Mouse (Mus musculus) embryonic fibroblast, embryonic 13.5 days (primary cell): ENCODE measurements around the gene Gm20388.

Source experiments
- CTCF ChIP-seq: IDR thresholded peaks from 2 replicates; pipeline ENCODE4 v1.5.1; 2011; ENCODE audit warnings: mild to moderate bottlenecking, control low read depth, low read length, moderate library complexity, borderline replicate concordance; ENCODE audit not compliant: insufficient read depth
- POLR2A ChIP-seq: IDR thresholded peaks from 2 replicates; pipeline ENCODE4 v1.6.1; 2011; ENCODE audit warnings: low read depth, mild to moderate bottlenecking, control low read depth, low read length, moderate library complexity

DNA sequence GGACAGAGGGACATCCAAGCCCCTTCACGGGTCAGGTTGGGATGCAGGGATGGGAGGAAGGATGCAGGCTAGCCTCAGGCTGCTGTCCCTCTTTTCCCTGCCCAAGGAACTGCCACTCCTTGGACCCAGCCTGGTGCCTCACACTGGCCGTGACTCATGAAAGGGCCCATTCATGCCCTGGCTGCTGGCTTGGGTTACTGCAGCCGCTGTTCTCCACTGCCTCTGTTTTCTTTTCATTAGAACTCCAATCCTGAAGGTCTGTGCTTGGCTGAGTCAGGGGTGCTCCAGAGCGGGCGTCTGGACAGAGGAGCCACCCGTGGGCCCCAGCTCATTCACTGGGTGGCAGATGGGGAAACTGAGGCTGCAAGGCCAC lies 2314.0 kb downstream of the Gm20388 start:
- 0 out of 2 replicates have a peak, but pooled peaks have one; percentile 18 for TF ChIP-seq CTCF
- no peak for TF ChIP-seq POLR2A
